Mouse (Mus musculus) cortical plate, adult 2 months (tissue): ENCODE measurements around the gene Olfr1410.

Source experiments
- CTCF ChIP-seq: fragments of 200-500 bp; IDR thresholded peaks from 2 replicates; pipeline ENCODE4 v1.5.1; 2011; ENCODE audit warnings: mild to moderate bottlenecking, control low read depth, low read length; ENCODE audit not compliant: insufficient read depth; ENCODE audit errors: extremely low read depth
- POLR2A ChIP-seq: fragments of 200-500 bp; IDR thresholded peaks from 2 replicates; pipeline ENCODE4 v1.6.1; 2011; ENCODE audit warnings: mild to moderate bottlenecking, low read length, control low read depth; ENCODE audit not compliant: insufficient read depth; ENCODE audit errors: extremely low read depth

DNA sequence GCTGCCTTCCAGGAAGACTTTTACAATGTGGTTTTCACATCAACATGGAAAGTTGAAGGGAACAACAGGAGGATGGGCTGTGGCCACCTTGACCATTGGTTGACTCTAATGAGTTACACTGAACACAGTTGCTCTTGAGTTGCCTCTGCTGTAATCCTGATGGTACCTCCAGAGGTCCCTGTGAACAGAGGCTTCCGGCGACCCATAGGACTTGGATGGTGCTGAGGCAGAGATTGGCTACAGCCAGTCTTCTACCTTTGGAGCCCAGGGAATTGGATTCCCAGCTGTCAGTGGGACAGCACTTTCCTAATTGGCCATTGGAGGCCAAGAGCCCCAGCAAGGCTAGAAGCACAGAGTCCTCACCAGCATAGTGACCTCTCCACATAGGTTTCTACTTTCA, 20.1 kb upstream of the Olfr1410 start, which contains the start of gene Olfr1412:
- TF ChIP-seq CTCF: no peak
- TF ChIP-seq POLR2A: no peak
